Mouse (Mus musculus) MEL (cell line): ENCODE measurements around the gene Man2a2. TPM values are rescaled to one million over a fixed set of nuclear protein-coding genes. Genes with fewer than 3 reads are reported as not detected.

ENCODE experiments used
- DNase-seq: peaks from one replicate; pipeline ENCODE4 v3.0.0; 2011; ENCODE audit warnings: low read depth, low spot score
- H3K27ac ChIP-seq: 2 replicates; pipeline ENCODE4 v1.5.1; 2012; ENCODE audit warnings: low read depth, mild to moderate bottlenecking, control low read depth, low read length, moderate library complexity; ENCODE audit not compliant: control insufficient read depth
- H3K27me3 ChIP-seq, 2 experiments: fragments of 150-350 bp in 1 of 2; sonication (generic) in 1 of 2; 2 replicates each; pipeline ENCODE4 v1.6.1; 2012; ENCODE audit warnings: low read length in 2 of 2, mild to moderate bottlenecking in 2 of 2, improper control_type of control experiment in 1 of 2, moderate library complexity in 1 of 2; ENCODE audit not compliant: insufficient read depth in 2 of 2, control insufficient read depth in 1 of 2
- H3K36me3 ChIP-seq, 2 experiments: 2 replicates each; pipeline ENCODE4 v1.6.1; 2012 to 2014; ENCODE audit warnings: low read length in 2 of 2, improper control_type of control experiment in 1 of 2, inconsistent platforms in 1 of 2, mild to moderate bottlenecking in 1 of 2; ENCODE audit not compliant: insufficient read depth in 2 of 2, control insufficient read depth in 1 of 2
- H3K4me1 ChIP-seq, 2 experiments: fragments of 150-350 bp in 1 of 2; sonication (generic) in 1 of 2; 2 replicates each; pipeline ENCODE4 v1.6.1; 2012; ENCODE audit warnings: low read length in 2 of 2, improper control_type of control experiment in 1 of 2, mild to moderate bottlenecking in 1 of 2; ENCODE audit not compliant: insufficient read depth in 2 of 2, control insufficient read depth in 1 of 2
- H3K4me3 ChIP-seq, 2 experiments: fragments of 150-350 bp in 1 of 2; sonication (generic) in 1 of 2; 2 replicates each; pipeline ENCODE4 v1.5.1; 2012; ENCODE audit warnings: low read depth in 2 of 2, low read length in 2 of 2, mild to moderate bottlenecking in 2 of 2, moderate library complexity in 2 of 2, control low read depth in 1 of 2, improper control_type of control experiment in 1 of 2; ENCODE audit not compliant: control insufficient read depth in 1 of 2, insufficient read depth in 1 of 2
- H3K79me2 ChIP-seq: 2 replicates; pipeline ENCODE4 v1.6.1; 2012; ENCODE audit warnings: mild to moderate bottlenecking, low read length, moderate library complexity; ENCODE audit not compliant: control insufficient read depth, poor library complexity, insufficient read depth
- H3K9ac ChIP-seq: 2 replicates; pipeline ENCODE4 v1.6.1; 2012; ENCODE audit warnings: low read depth, mild to moderate bottlenecking, control low read depth, low read length, moderate library complexity; ENCODE audit not compliant: control insufficient read depth, poor library complexity, severe bottlenecking
- H3K9me3 ChIP-seq: fragments of 150-350 bp; sonication (generic); replicated peaks from 2 replicates; pipeline ENCODE4 v1.6.1; 2012; ENCODE audit warnings: mild to moderate bottlenecking, low read length, improper control_type of control experiment, moderate library complexity; ENCODE audit not compliant: insufficient read depth
- CHD1 ChIP-seq: IDR thresholded peaks from 2 replicates; pipeline ENCODE4 v1.6.1; 2012; ENCODE audit warnings: low read depth, mild to moderate bottlenecking, inconsistent platforms, low read length, improper control_type of control experiment
- CHD2 ChIP-seq: IDR thresholded peaks from 2 replicates; pipeline ENCODE4 v1.6.1; 2011; ENCODE audit warnings: low read length, improper control_type of control experiment
- CTCF ChIP-seq, 3 experiments: IDR thresholded peaks in 2 of 3; conservative IDR thresholded peaks in 1 of 3; 2 replicates each; pipeline ENCODE4 v1.5.1; 2011 to 2012; ENCODE audit warnings: low read length in 3 of 3, low read depth in 2 of 3, mild to moderate bottlenecking in 2 of 3, improper control_type of control experiment in 1 of 3, inconsistent platforms in 1 of 3, mixed read lengths in 1 of 3, moderate library complexity in 1 of 3; ENCODE audit not compliant: control insufficient read depth in 1 of 3, insufficient read depth in 1 of 3, poor library complexity in 1 of 3, severe bottlenecking in 1 of 3
- E2F4 ChIP-seq: IDR thresholded peaks from 2 replicates; pipeline ENCODE4 v1.6.1; 2011; ENCODE audit warnings: low read depth, low read length, improper control_type of control experiment, borderline replicate concordance
- ELF1 ChIP-seq: IDR thresholded peaks from 2 replicates; pipeline ENCODE4 v1.6.1; 2014; ENCODE audit warnings: low read depth, mild to moderate bottlenecking, inconsistent platforms, low read length, improper control_type of control experiment, moderate library complexity
- EP300 ChIP-seq, 2 experiments: IDR thresholded peaks; 2 replicates each; pipeline ENCODE4 v1.6.1; 2011; ENCODE audit warnings: improper control_type of control experiment in 2 of 2, low read length in 2 of 2, low read depth in 1 of 2, mild to moderate bottlenecking in 1 of 2
- GATA1 ChIP-seq: IDR thresholded peaks from 2 replicates; pipeline ENCODE4 v1.6.1; 2011; ENCODE audit warnings: low read depth, low read length, improper control_type of control experiment
- HCFC1 ChIP-seq: IDR thresholded peaks from 2 replicates; pipeline ENCODE4 v1.6.1; 2012; ENCODE audit warnings: low read depth, mild to moderate bottlenecking, inconsistent platforms, low read length, improper control_type of control experiment, moderate library complexity
- KAT2A ChIP-seq: conservative IDR thresholded peaks from 2 replicates; pipeline ENCODE4 v1.6.1; 2012; ENCODE audit warnings: low read depth, low read length, improper control_type of control experiment, inconsistent platforms
- MAFK ChIP-seq: IDR thresholded peaks from 2 replicates; pipeline ENCODE4 v1.6.1; 2011; ENCODE audit warnings: low read depth, mild to moderate bottlenecking, low read length, improper control_type of control experiment, borderline replicate concordance
- MAZ ChIP-seq: IDR thresholded peaks from 2 replicates; pipeline ENCODE4 v1.6.1; 2012; ENCODE audit warnings: low read depth, mild to moderate bottlenecking, inconsistent platforms, low read length, improper control_type of control experiment
- MXI1 ChIP-seq: IDR thresholded peaks from 2 replicates; pipeline ENCODE4 v1.6.1; 2011; ENCODE audit warnings: mild to moderate bottlenecking, low read depth, low read length, improper control_type of control experiment
- MYB ChIP-seq: IDR thresholded peaks from 2 replicates; pipeline ENCODE4 v1.6.1; 2011; ENCODE audit warnings: mild to moderate bottlenecking, low read depth, low read length, improper control_type of control experiment
- MYC ChIP-seq: IDR thresholded peaks from 2 replicates; pipeline ENCODE4 v1.6.1; 2011; ENCODE audit warnings: low read depth, mild to moderate bottlenecking, low read length, improper control_type of control experiment, moderate library complexity
- NELFE ChIP-seq: IDR thresholded peaks from 2 replicates; pipeline ENCODE4 v1.6.1; 2011; ENCODE audit warnings: low read depth, low read length, improper control_type of control experiment
- POLR2A ChIP-seq, 2 experiments: IDR thresholded peaks; 2 replicates each; pipeline ENCODE4 v1.6.1; 2011 to 2012; ENCODE audit warnings: low read length in 2 of 2, mild to moderate bottlenecking in 2 of 2, control low read depth in 1 of 2, improper control_type of control experiment in 1 of 2, low read depth in 1 of 2, moderate library complexity in 1 of 2; ENCODE audit not compliant: control insufficient read depth in 1 of 2, insufficient read depth in 1 of 2, poor library complexity in 1 of 2
- RCOR1 ChIP-seq: IDR thresholded peaks from 2 replicates; pipeline ENCODE4 v1.6.1; 2012; ENCODE audit warnings: low read depth, mild to moderate bottlenecking, inconsistent platforms, low read length, improper control_type of control experiment
- SIN3A ChIP-seq: IDR thresholded peaks from 2 replicates; pipeline ENCODE4 v1.6.1; 2012; ENCODE audit warnings: low read length, improper control_type of control experiment, inconsistent platforms
- SMC3 ChIP-seq: IDR thresholded peaks from 2 replicates; pipeline ENCODE4 v1.6.1; 2011; ENCODE audit warnings: low read depth, low read length, improper control_type of control experiment
- TAL1 ChIP-seq: IDR thresholded peaks from 2 replicates; pipeline ENCODE4 v1.6.1; 2012; ENCODE audit warnings: mild to moderate bottlenecking, inconsistent platforms, low read length, moderate library complexity, mixed read lengths
- TBP ChIP-seq: IDR thresholded peaks from 2 replicates; pipeline ENCODE4 v1.8.0; 2011; ENCODE audit warnings: low read depth, low read length, improper control_type of control experiment
- TCF12 ChIP-seq: IDR thresholded peaks from 2 replicates; pipeline ENCODE4 v1.6.1; 2014; ENCODE audit warnings: low read depth, mild to moderate bottlenecking, inconsistent platforms, low read length, improper control_type of control experiment, moderate library complexity
- USF1 ChIP-seq: IDR thresholded peaks from 2 replicates; pipeline ENCODE4 v1.6.1; 2014; ENCODE audit warnings: low read depth, mild to moderate bottlenecking, inconsistent platforms, low read length, improper control_type of control experiment, moderate library complexity
- ZC3H11A ChIP-seq: IDR thresholded peaks from 2 replicates; pipeline ENCODE4 v1.6.1; 2012; ENCODE audit warnings: low read depth, mild to moderate bottlenecking, inconsistent platforms, low read length, improper control_type of control experiment
- ZKSCAN1 ChIP-seq: IDR thresholded peaks from 2 replicates; pipeline ENCODE4 v1.6.1; 2012; ENCODE audit warnings: low read depth, mild to moderate bottlenecking, inconsistent platforms, low read length, improper control_type of control experiment, moderate library complexity
- ZMIZ1 ChIP-seq: IDR thresholded peaks from 2 replicates; pipeline ENCODE4 v1.6.1; 2012; ENCODE audit warnings: low read depth, mild to moderate bottlenecking, inconsistent platforms, low read length, improper control_type of control experiment, moderate library complexity
- polyA plus RNA-seq, 2 experiments: library from polyadenylated mRNA; stranded (reverse) in 1 of 2; unstranded in 1 of 2; fragments of >175 nt in 1 of 2; fragments of >200 nt in 1 of 2; gene quantifications; 2 replicates each; pipeline versions ENCODE4 v1.2.1 to v1.2.4; 2012; ENCODE audit warnings: low replicate concordance in 2 of 2, low read depth in 1 of 2; ENCODE audit not compliant: insufficient read length in 2 of 2, insufficient read depth in 1 of 2, missing spikeins in 1 of 2
- total RNA-seq: library from RNA; depleted of rRNA; stranded (reverse); fragments of 300-350 nt; gene quantifications from 2 replicates; pipeline ENCODE4 v1.2.3, GENCODE M21; 2012

The Man2a2 gene
- total and polyA plus RNA-seq, 3 experiments = 19.2 to 38.6 TPM; not detected in 1

DNA sequence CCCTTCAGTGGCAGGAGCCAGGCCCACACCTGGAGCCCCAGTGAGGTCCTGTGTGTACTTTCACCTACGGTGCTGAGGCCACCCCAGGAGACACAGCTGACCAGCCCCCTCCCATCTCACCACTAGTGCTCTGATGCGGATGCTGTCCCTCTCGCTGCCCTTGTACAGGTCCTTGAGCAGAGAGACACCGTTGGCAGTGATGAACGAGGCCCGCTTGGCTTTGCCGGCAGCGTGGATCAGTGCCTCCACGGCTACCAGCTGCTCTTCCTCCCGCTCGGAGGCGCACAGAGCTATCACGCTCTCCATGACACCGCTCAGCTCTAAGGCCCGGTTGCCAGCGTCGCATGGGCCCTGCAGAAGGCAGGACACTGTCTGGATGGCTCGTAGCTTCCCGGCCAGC, 39.7 kb downstream of the Man2a2 start:
- Histone ChIP-seq H3K9ac (no peak overlapping the region), H3K27me3 (no peaks in the 10 kb centered on the region), H3K79me2 (no peaks in the 10 kb centered on the region), H3K9me3 (no peaks in the 10 kb centered on the region), H3K36me3 (peaks cover 0 to 12% of the 10 kb centered on the region in 2 experiments; a peak in 2 of 4 replicates), H3K4me3 (no peak overlapping the region), H3K27ac (no peak overlapping the region), H3K4me1 (no peaks in the 10 kb centered on the region)
- no peak for TF ChIP-seq MYC
- TF ChIP-seq EP300 (IDR thresholded peaks at IDR 0.05; ENCODE audit: low read depth in 1 of 2, low read length in 2 of 2) = no peak
- no peak for DNase-seq

DNA sequence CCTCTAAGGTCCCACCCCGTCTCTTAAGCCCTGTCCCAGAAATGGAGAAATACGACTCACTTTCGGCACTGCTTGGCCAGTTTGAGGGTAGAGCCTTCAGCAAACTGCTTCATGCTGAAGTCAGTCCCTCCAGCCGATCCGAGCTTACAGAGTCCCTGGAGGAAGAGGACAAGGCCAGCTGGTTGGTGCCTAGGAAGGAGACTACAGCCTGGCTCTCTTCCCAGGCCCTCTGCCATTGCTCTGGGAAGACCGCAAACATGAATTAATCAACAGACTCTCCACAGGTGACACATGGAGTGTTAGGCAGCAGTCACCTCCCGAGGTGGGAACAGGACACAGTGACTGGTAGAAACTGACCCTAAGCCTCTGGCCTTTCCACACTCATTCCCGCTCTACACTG, 40.9 kb downstream of the Man2a2 start:
- H3K9me3 ChIP-seq = no peaks in the 10 kb centered on the region
- H3K9ac ChIP-seq = no peak overlapping the region
- TF ChIP-seq ELF1 (no peak), SMC3 (no peak), NELFE (no peak), MAFK (no peak), GATA1 (no peak), MXI1 (no peak), CTCF (IDR thresholded peaks at IDR 0.05 in 2 of 3, conservative IDR thresholded peaks at IDR 0.05 in 1 of 3; ENCODE audit: control insufficient read depth in 1 of 3, insufficient read depth in 1 of 3, low read depth in 2 of 3, low read length in 3 of 3, poor library complexity in 1 of 3, severe bottlenecking in 1 of 3) (no peak), MAZ (no peak), TAL1 (no peak), TBP (no peak), RCOR1 (no peak), USF1 (no peak)
- no peaks in the 10 kb centered on the region for H3K4me1 ChIP-seq
- H3K36me3 ChIP-seq = peaks cover 0 to 12% of the 10 kb centered on the region in 2 experiments; a peak in 2 of 4 replicates
- no peaks in the 10 kb centered on the region for H3K79me2 ChIP-seq
- H3K27me3 ChIP-seq = no peaks in the 10 kb centered on the region
- DNase-seq = no peak
- no peak overlapping the region for H3K27ac ChIP-seq
- H3K4me3 ChIP-seq = no peak overlapping the region

DNA sequence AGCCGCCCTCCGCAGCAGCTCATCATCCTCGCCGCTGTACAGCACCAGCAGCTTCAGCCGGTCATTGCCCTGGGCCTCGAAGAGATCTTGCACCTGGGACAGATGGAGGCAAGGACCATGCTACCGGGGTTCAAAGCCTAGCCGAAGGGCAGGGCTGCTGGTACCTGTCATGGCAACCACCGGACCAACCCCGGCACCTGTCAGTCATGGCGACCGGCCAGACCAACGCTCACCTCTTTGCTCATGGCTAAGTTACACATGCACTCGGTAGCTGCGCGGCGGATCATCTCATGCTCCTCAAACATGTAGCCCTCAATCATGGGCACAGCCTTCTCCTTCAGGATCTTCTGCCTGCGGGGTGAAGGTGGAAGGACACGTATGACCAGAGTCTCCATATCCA, 45.1 kb downstream of the Man2a2 start:
- Histone ChIP-seq H3K79me2 (peaks cover 19% of the 10 kb centered on the region), H3K27ac (no peak overlapping the region), H3K9ac (no peak overlapping the region), H3K4me3 (no peak overlapping the region), H3K27me3 (no peaks in the 10 kb centered on the region), H3K4me1 (peaks cover 0 to 7% of the 10 kb centered on the region in 2 experiments; a peak in 2 of 4 replicates), H3K36me3 (peaks cover under 1 to 4% of the 10 kb centered on the region in 2 experiments), H3K9me3 (no peaks in the 10 kb centered on the region)
- TF ChIP-seq POLR2A (IDR thresholded peaks at IDR 0.05; ENCODE audit: control insufficient read depth in 1 of 2, insufficient read depth in 1 of 2, low read depth in 1 of 2, low read length in 2 of 2, poor library complexity in 1 of 2) (no peak), TCF12 (no peak), SIN3A (no peak), TBP (no peak), ZKSCAN1 (no peak), CHD1 (no peak), HCFC1 (no peak), RCOR1 (no peak), KAT2A (no peak), SMC3 (no peak), ZC3H11A (no peak), E2F4 (no peak), EP300 (IDR thresholded peaks at IDR 0.05; ENCODE audit: low read depth in 1 of 2, low read length in 2 of 2) (no peak), ZMIZ1 (no peak), MYB (no peak), NELFE (no peak), CHD2 (no peak)
- no peak for DNase-seq
